Mouse (Mus musculus): ENCODE measurements around the gene Lmln. TPM values are rescaled to one million over a fixed set of nuclear protein-coding genes. Genes with fewer than 3 reads are reported as not detected.
"Not testable (repeated sequence)": the region's sequence is repeated elsewhere in the genome, so short reads cannot be mapped to it uniquely, and the experiment has no call there.

Gene Lmln
- polyA plus RNA-seq, 1 experiment from 2014 or later, result 3.3 TPM

DNA sequence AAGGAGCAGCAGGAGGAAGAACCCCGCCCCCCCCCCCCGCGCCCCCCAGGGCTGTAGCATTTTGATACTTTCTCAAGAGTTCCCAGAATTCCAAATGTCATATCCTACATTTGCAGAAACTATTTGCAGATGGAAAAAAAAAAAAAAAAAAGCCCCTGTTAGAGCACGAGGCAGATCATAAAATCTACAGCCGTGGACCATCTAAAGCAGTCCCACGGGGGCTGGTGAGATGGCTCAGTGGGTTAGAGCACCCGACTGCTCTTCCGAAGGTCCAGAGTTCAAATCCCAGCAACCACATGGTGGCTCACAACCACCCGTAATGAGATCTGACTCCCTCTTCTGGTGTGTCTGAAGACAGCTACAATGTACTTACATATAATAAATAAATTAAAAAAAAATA, 88.6 kb downstream of the Lmln start:
- not testable (repeated sequence) for H3K27ac ChIP-seq (ENCODE audit: low read depth, low read length)
- WGBS (ENCODE audit: insufficient replicate concordance), result 74% methylated on average over 8 of the region's 9 CpGs

DNA sequence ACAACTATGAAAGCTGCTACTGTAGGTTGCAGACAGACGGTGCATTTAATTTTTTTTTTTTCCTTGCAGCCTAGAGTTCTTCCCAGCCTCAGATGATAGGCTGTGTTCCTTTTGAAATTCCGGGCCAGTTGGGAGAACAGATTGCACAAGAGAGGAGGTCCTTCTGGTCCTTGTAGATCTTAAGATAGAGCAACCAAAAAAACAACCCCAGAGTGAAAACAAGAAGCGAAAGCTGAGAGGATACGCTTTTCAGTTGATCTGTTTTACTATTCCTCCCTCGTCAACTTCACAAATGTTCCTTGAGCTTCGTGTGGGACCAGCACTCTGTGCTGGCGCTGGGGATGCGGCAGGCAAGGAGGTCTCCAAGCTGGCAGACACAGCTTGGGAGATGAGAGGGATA, 89.2 kb downstream of the Lmln start:
- ATAC-seq (replicated peaks; ENCODE audit: insufficient number of reproducible peaks, low FRiP score, low TSS enrichment), result no peak
- Histone ChIP-seq H3K27me3 (ENCODE audit: control insufficient read depth, insufficient read depth, low read length) (no peaks in the 10 kb centered on the region), H3K9ac (ENCODE audit: low read depth, low read length) (no peak overlapping the region), H3K9me3 (replicated peaks; ENCODE audit: control insufficient read depth, low read length) (no peaks in the 10 kb centered on the region), H3K36me3 (ENCODE audit: control insufficient read depth, insufficient read depth, low read length) (no peaks in the 10 kb centered on the region), H3K4me1 (ENCODE audit: control insufficient read depth, insufficient read depth, low read length) (no peaks in the 10 kb centered on the region), H3K27ac (ENCODE audit: low read depth, low read length) (no peak overlapping the region), H3K4me2 (no peak overlapping the region), H3K4me3 (ENCODE audit: low read depth, low read length) (no peak overlapping the region)
- 66% methylated on average over 8 of the region's 8 CpGs for WGBS (ENCODE audit: insufficient replicate concordance)

More for the DNA sequence above, 88.6 kb downstream of the Lmln start:
- H3K9ac ChIP-seq (ENCODE audit: low read depth, low read length); H3K4me3 ChIP-seq (ENCODE audit: low read depth, low read length); H3K4me1 ChIP-seq (ENCODE audit: control insufficient read depth, insufficient read depth, low read length); H3K4me2 ChIP-seq; H3K36me3 ChIP-seq (ENCODE audit: control insufficient read depth, insufficient read depth, low read length); ATAC-seq (replicated peaks; ENCODE audit: insufficient number of reproducible peaks, low FRiP score, low TSS enrichment); H3K27me3 ChIP-seq (ENCODE audit: control insufficient read depth, insufficient read depth, low read length); H3K9me3 ChIP-seq (replicated peaks; ENCODE audit: control insufficient read depth, low read length): not testable (repeated sequence)

DNA sequence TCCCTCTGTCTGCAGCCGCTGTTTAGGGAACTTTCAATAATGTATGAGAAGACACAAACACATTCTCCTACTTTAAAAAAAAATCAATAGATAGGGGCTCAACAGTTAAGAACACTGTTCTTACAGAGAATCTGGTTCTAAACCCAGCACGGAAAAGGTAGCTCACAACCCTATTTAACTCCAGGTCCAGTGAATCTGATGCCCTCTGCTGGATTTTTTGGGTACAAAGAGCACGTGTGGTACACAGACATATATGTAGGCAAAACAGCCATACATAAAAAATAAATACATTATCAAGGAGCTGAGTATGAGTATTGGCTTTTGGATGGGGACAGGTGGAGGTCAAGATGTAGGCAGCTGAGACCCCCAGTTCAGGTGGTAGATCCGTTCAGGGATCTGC, 92.7 kb downstream of the Lmln start:
- Histone ChIP-seq H3K4me3 (ENCODE audit: low read depth, low read length) (no peak overlapping the region), H3K27me3 (ENCODE audit: control insufficient read depth, insufficient read depth, low read length) (no peaks in the 10 kb centered on the region)

DNA sequence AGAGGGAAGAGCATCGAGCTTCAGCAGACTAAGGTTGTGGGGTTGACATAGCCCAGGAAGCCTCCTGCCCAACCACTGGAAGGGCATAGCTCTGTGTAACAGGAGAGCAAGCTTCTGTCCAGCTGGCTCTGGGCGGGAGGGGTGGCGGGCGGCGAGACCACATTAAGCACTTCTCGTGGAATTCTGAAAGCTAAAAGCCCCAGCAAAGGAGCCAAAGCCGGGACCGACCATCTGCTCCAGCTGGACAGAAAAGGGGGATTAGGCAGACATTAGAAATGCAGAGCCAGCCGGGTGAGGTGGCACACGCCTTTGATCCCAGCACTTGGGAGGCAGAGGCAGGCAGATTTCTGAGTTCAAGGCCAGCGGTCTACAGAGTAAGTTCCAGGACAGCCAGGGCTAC, 95.7 kb downstream of the Lmln start:
- H3K27ac ChIP-seq (ENCODE audit: low read depth, low read length), result no peak overlapping the region
- no peak for ATAC-seq (replicated peaks; ENCODE audit: insufficient number of reproducible peaks, low FRiP score, low TSS enrichment)
- no peaks in the 10 kb centered on the region for H3K4me1 ChIP-seq (ENCODE audit: control insufficient read depth, insufficient read depth, low read length)
- H3K9ac ChIP-seq (ENCODE audit: low read depth, low read length), result no peak overlapping the region
- no peak overlapping the region for H3K4me2 ChIP-seq
- no peaks in the 10 kb centered on the region for H3K27me3 ChIP-seq (ENCODE audit: control insufficient read depth, insufficient read depth, low read length)
- WGBS (ENCODE audit: insufficient replicate concordance), result 86% methylated on average over 11 of the region's 11 CpGs
- no peaks in the 10 kb centered on the region for H3K9me3 ChIP-seq (replicated peaks; ENCODE audit: control insufficient read depth, low read length)
- H3K36me3 ChIP-seq (ENCODE audit: control insufficient read depth, insufficient read depth, low read length), result no peaks in the 10 kb centered on the region
- H3K4me3 ChIP-seq (ENCODE audit: low read depth, low read length), result no peak overlapping the region

More for the DNA sequence above, 92.7 kb downstream of the Lmln start:
- Histone ChIP-seq H3K4me1 (ENCODE audit: control insufficient read depth, insufficient read depth, low read length) (no peaks in the 10 kb centered on the region), H3K36me3 (ENCODE audit: control insufficient read depth, insufficient read depth, low read length) (no peaks in the 10 kb centered on the region), H3K4me2 (no peak overlapping the region), H3K9me3 (replicated peaks; ENCODE audit: control insufficient read depth, low read length) (no peaks in the 10 kb centered on the region), H3K27ac (ENCODE audit: low read depth, low read length) (no peak overlapping the region), H3K9ac (ENCODE audit: low read depth, low read length) (no peak overlapping the region)
- ATAC-seq (replicated peaks; ENCODE audit: insufficient number of reproducible peaks, low FRiP score, low TSS enrichment), result no peak
- WGBS (ENCODE audit: insufficient replicate concordance), result 53% methylated on average over 4 of the region's 4 CpGs

DNA sequence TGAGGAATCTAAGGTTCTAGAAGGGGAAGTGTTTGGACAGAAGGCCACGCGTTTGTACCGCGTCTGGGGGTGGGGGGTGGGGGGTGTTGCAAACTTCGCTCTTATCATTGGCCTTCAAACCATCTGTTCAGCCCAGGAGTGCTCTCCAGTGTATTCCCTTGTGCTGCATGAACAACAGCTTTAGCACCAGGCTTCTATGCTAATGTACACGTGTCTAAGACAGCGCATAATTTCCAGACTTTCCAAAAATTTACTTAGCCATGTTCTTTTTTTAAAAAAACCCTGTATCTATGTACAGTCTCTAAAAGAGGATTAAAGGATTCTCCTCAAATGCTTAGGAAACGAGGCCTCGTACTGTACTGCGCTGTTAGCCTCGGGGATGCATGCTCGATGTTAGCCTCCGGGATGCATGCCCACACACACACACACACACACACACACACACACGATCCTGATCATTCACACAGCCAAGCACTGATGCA, 96.3 kb downstream of the Lmln start:
- 81% methylated on average over 14 of the region's 14 CpGs for WGBS (ENCODE audit: insufficient replicate concordance)
- no peaks in the 10 kb centered on the region for H3K4me1 ChIP-seq (ENCODE audit: control insufficient read depth, insufficient read depth, low read length)
- H3K27ac ChIP-seq (ENCODE audit: low read depth, low read length), result no peak overlapping the region
- no peak overlapping the region for H3K4me2 ChIP-seq
- no peaks in the 10 kb centered on the region for H3K27me3 ChIP-seq (ENCODE audit: control insufficient read depth, insufficient read depth, low read length)
- no peaks in the 10 kb centered on the region for H3K9me3 ChIP-seq (replicated peaks; ENCODE audit: control insufficient read depth, low read length)
- ATAC-seq (replicated peaks; ENCODE audit: insufficient number of reproducible peaks, low FRiP score, low TSS enrichment), result no peak
- H3K36me3 ChIP-seq (ENCODE audit: control insufficient read depth, insufficient read depth, low read length), result no peaks in the 10 kb centered on the region
- H3K9ac ChIP-seq (ENCODE audit: low read depth, low read length), result no peak overlapping the region
- H3K4me3 ChIP-seq (ENCODE audit: low read depth, low read length), result no peak overlapping the region

DNA sequence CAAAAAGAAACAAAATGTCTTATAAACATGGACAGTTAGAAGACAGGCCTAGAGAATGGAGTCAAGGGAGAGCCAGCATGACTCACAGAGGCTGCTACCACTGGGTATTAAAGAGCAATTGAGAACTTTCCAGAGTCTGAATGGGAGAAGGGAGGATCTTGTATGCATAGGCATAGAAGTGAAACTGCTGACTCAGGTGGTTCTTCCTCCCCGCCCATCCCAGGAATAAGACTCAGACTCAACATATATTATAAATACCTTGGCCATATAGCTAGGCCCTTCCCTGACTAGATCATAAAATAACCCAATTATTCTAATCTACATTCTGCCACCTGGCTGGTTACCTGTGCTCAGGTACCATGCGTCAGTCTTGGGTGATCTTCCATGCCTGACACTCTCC, 97.0 kb downstream of the Lmln start:
- Histone ChIP-seq H3K36me3 (ENCODE audit: control insufficient read depth, insufficient read depth, low read length) (no peaks in the 10 kb centered on the region), H3K27ac (ENCODE audit: low read depth, low read length) (no peak overlapping the region), H3K4me1 (ENCODE audit: control insufficient read depth, insufficient read depth, low read length) (no peaks in the 10 kb centered on the region), H3K4me3 (ENCODE audit: low read depth, low read length) (no peak overlapping the region), H3K4me2 (no peak overlapping the region), H3K9me3 (replicated peaks; ENCODE audit: control insufficient read depth, low read length) (no peaks in the 10 kb centered on the region), H3K9ac (ENCODE audit: low read depth, low read length) (no peak overlapping the region), H3K27me3 (ENCODE audit: control insufficient read depth, insufficient read depth, low read length) (no peaks in the 10 kb centered on the region)
- no peak for ATAC-seq (replicated peaks; ENCODE audit: insufficient number of reproducible peaks, low FRiP score, low TSS enrichment)
- 84% methylated on average over 2 of the region's 2 CpGs for WGBS (ENCODE audit: insufficient replicate concordance)

DNA sequence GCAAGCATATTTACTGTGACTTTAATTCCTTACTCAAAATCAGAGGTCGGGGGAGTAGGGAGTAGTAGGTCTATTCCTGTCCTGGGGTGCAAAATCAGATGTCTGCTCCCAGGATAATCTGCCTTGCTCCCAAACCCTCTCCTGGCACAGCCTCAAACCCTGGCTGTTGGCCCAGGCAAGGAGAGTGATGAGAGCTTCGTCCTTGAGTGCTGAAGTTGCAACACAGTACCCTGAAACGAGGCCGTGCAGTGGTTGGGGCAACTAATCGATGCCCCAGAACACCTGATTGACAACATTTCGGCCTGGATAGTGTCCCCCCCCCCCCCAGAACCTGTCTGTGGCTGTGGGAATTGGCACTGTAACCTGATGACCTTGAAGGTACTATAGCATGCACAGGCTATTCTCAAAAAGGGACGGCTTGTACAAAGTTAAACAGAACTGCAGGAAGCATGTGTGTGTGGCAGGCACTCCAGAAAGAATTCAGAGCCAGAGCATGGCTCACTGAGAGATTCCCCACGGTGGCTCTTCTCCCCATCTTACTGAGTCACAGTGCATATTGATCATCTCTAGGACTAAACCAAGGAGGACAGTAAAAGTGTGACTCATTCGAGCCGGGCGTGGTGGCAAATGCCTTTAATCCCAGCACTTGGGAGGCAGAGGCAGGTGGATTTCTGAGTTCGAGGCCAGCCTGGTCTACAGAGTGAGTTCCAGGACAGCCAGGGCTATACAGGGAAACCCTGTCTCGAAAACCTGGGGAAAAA, 101.2 kb downstream of the Lmln start:
- Histone ChIP-seq H3K27ac (ENCODE audit: low read depth, low read length) (no peak overlapping the region), H3K27me3 (ENCODE audit: control insufficient read depth, insufficient read depth, low read length) (no peaks in the 10 kb centered on the region), H3K4me1 (ENCODE audit: control insufficient read depth, insufficient read depth, low read length) (no peaks in the 10 kb centered on the region), H3K4me2 (no peak overlapping the region), H3K9ac (ENCODE audit: low read depth, low read length) (no peak overlapping the region), H3K36me3 (ENCODE audit: control insufficient read depth, insufficient read depth, low read length) (no peaks in the 10 kb centered on the region), H3K9me3 (replicated peaks; ENCODE audit: control insufficient read depth, low read length) (no peaks in the 10 kb centered on the region), H3K4me3 (ENCODE audit: low read depth, low read length) (no peak overlapping the region)
- WGBS (ENCODE audit: insufficient replicate concordance), result 70% methylated on average over 13 of the region's 13 CpGs
- no peak for ATAC-seq (replicated peaks; ENCODE audit: insufficient number of reproducible peaks, low FRiP score, low TSS enrichment)

DNA sequence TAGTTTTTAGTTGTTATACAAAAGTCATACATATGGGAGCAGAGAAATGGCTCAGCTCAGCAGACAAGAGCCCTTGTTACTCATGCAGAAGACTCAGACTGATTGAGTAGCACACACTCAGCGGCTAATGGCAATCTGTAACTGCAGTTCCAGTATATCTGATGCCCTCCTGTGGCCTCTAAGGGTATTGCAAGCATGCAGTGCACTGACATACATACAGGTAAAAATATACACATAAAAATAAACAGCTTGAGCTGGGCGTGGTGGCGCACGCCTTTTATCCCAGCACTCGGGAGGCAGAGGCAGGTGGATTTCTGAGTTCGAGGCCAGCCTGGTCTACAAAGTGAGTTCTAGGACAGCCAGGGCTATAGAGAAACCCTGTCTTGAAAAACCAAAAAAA, 104.0 kb downstream of the Lmln start:
- not testable (repeated sequence) for H3K9me3 ChIP-seq (replicated peaks; ENCODE audit: control insufficient read depth, low read length); H3K27me3 ChIP-seq (ENCODE audit: control insufficient read depth, insufficient read depth, low read length); ATAC-seq (replicated peaks; ENCODE audit: insufficient number of reproducible peaks, low FRiP score, low TSS enrichment); H3K4me1 ChIP-seq (ENCODE audit: control insufficient read depth, insufficient read depth, low read length); H3K27ac ChIP-seq (ENCODE audit: low read depth, low read length); H3K4me3 ChIP-seq (ENCODE audit: low read depth, low read length); H3K9ac ChIP-seq (ENCODE audit: low read depth, low read length); H3K36me3 ChIP-seq (ENCODE audit: control insufficient read depth, insufficient read depth, low read length); H3K4me2 ChIP-seq
- WGBS (ENCODE audit: insufficient replicate concordance), result 66% methylated on average over 6 of the region's 6 CpGs

DNA sequence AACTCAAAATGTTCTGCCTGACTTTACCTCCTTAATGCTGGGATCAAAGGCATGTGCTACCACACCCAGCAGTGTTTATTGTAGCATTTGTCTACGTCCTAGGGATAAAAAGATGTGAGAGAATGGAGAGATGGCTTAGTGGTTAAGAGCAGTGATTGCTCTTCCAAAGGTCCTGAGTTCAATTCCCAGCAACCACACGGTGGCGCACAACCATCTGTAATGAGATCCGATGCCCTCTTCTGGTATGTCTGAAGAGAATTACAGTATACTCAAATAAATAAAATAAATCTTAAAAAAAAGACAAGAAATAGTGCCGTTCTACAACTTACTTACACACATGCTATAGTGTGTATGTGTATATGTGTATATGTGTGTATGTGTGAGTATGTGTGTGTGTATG, 105.2 kb downstream of the Lmln start:
- WGBS (ENCODE audit: insufficient replicate concordance), result 32% methylated on average over 5 of the region's 5 CpGs
- no peak for ATAC-seq (replicated peaks; ENCODE audit: insufficient number of reproducible peaks, low FRiP score, low TSS enrichment)

More for the DNA sequence above, 105.2 kb downstream of the Lmln start:
- Histone ChIP-seq H3K4me2 (no peak overlapping the region), H3K4me1 (ENCODE audit: control insufficient read depth, insufficient read depth, low read length) (no peaks in the 10 kb centered on the region), H3K36me3 (ENCODE audit: control insufficient read depth, insufficient read depth, low read length) (no peaks in the 10 kb centered on the region), H3K27me3 (ENCODE audit: control insufficient read depth, insufficient read depth, low read length) (no peaks in the 10 kb centered on the region), H3K9ac (ENCODE audit: low read depth, low read length) (no peak overlapping the region), H3K9me3 (replicated peaks; ENCODE audit: control insufficient read depth, low read length) (no peaks in the 10 kb centered on the region), H3K4me3 (ENCODE audit: low read depth, low read length) (no peak overlapping the region), H3K27ac (ENCODE audit: low read depth, low read length) (no peak overlapping the region)
